Mouse (Mus musculus) monocyte, adult 5-6 weeks (primary cell): ENCODE measurements around the gene Cyp1a2. TPM values are rescaled to one million over a fixed set of nuclear protein-coding genes. Genes with fewer than 3 reads are reported as not detected.

Source experiments
- ATAC-seq: fragments of 153-309, 156-312 bp; replicated peaks from 2 replicates; pipeline ENCODE4 v1.8.0; 2017; ENCODE audit warnings: mild to moderate bottlenecking; ENCODE audit not compliant: low TSS enrichment, insufficient number of reproducible peaks, severe bottlenecking, poor library complexity, low FRiP score
- total RNA-seq: library from RNA; stranded (forward); fragments of 200-1000, 200-491, 200-594 nt; gene quantifications from 3 replicates; pipeline ENCODE4 v1.2.3, GENCODE M21; 2017

Gene Cyp1a2
- total RNA-seq, 1 experiment from 2014 or later: not detected

DNA sequence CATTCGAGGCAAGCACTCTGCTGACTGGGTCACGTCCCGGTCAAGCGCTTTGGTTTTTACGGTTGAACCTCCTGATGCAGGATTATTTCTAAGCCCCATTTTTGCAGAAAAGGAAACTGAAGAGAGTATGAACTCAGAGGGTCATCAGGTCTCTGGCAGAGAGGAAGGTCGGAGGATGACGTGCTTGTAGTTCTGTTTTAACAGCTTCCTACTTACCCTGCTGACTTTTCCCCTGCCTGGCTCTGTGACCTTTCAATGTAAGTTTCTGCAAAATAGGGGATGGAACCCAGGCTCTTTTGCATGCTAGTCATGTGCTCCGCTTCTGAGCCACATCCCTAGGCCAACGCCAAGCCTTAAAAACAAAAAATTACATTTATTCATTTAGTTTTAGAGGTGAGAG is 31.2 kb downstream of the Cyp1a2 start:
- ATAC-seq: peak; percentile 74

DNA sequence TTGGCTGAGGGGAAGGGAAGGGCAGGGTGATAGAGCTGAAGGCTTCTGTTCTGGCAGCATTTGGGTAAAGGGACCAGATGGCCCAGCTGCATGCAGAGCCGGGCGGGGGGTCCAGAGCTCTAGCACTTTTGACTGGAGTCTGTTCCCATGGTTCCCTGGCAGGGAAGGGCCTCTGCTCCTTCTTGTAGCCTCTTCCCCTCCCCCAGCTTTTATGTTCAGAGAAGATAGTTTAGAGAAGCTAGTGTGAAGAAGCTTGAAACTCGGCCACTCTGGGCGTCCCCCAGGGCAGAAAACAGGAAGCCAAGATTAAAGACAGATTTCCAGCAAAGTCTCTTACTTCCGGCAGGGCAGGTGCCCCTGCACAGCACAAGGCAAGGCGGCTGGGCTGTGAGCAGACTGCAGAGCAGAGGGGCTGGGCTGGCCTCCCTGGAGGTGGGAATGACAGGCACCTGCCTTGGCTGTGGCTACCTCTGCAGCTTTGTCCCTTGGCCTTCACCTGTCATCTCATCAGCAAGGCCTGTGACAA is 32.7 kb downstream of the Cyp1a2 start:
- ATAC-seq: peak; percentile 15

DNA sequence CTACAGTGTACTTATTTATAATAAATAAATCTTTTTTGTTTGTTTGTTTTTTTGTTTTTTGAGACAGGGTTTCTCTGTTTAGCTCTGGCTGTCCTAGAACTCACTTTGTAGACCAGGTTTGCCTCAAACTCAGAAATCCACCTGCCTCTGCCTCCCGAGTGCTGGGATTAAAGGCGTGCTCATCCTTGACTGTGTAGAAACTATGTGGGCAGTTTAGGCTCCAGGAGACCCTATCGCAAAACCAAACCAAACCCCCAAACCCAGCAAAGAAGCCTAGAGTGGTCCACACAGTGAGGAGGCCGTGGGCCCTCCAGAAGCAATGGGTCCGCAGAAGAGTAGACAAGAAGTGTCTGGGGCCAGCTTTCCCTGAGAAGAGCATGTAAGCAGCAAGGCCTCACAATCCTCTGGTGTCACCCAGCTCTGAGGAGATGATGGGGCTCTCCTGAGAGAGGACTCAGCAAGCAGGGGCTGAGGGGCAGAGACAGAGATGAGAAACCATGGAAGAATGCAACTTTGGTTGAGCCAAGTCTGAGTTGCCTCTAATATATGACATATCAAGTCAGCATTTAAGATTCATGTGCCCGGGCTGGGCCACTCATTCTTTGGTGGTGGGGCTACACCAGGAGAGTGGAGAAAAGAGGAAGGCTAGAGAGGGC is 33.2 kb downstream of the Cyp1a2 start:
- ATAC-seq: peak; percentile 38

DNA sequence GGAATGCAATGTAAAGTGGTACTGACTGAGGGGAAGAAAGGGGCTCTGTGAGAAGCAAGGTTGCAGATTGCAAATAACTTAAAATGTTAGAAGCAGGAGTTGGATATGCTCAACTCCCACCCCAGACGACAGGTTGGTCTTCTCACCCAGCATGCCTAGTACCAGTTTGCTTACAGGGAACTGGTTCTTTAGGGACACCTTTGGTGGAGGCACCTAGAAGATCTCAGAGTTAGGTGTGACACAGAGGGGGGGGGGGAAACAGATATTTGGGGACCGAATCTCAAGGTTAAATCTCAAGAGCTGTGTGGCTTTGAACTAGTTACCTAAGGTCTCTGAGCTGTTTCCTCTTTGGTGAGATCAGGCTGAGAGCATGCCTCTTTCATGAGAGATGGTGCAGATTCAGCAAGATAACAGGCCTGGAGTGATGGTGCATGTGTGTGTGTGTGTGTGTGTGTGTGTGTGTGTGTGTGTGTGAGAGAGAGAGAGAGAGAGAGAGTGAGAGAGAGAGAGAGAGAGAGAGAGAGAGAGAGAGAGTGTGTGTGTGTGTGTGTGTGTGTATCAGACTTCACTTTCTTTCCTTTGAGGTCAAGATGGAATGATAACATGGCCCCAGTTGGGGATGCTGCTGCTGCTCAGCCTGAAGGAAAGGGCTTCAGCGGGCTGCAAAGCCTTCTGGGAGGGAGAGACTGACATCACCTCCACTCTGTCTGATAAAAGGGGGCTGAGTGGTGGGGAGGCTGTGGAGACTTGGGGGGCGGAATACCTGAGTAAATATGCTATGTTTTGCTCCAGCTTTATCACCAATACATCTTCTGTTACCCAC is 36.0 kb downstream of the Cyp1a2 start:
- no peak for ATAC-seq

DNA sequence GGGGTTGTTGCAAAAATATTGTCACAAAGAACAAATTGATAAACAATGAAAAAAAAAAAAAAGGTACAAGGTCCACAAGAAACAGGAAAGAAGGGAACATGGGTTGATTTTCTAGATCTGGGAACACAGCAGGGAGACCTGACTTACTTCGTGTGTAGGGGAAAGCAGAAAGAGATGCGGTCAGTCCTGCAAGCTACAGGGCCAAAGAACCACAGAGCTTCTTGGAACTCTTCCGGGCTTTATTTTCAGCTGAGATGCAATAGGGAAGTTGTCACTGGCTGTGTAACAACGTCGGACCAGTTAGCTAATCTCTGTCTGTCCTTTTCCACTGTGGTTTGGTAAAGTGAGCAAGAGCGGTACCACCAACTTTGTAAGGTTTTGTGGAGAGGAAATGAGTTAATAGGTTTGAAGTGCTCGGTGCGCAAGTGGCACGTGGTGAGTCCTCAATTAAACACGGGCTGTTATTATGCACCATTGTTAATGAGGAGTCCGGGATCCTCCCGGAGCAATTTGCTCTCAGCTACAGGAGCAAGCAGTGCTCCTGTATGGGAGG is 36.9 kb downstream of the Cyp1a2 start:
- ATAC-seq: peak; percentile 42

DNA sequence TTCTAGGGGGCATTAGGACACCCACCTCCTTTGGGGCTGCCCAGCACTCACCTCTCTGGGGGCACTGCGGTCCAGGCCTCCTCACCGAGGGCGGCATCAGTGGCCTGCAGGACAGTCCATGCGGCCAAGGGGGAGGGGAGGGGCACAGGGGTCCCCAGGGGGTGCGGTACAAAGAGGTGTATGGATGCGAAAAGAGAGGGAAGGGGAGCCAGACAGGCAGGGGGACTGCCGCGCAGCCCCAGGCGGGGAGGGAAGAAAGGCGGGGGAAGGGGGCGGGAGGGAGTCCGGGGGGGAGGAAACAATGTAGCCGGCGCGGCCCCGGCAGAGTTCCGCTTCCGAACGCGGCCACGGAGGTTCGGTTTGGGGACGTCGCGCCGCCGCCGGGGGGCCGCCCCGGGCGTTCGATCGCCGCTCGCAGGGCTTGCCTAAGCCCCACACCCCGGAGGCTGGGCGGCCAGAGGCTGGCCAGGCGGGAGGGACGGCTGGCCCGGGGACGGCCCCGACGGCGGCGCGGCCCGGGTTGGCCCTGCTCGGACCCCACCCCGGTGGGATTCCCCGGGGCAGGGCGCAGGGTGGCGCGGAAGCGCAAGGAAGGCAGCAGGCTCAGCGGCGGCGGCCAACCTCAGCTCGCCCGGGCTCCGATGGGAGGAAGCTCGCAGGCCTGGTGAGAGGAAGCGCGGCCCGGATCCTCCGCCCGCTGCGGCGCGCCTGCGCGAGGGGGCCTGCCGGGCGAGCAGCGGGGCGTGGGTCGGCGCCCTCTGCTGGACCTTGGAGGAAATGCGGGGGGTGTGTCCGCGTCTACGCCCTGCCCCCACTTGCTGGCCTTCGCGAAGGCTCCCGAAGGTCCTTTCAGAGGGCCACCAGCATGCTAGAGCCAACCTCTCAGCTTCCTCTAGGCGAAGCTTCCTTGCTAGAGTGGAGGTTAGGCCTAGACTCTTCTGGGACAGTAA is 38.3 kb downstream of the Cyp1a2 start:
- peak; percentile 62 for ATAC-seq

DNA sequence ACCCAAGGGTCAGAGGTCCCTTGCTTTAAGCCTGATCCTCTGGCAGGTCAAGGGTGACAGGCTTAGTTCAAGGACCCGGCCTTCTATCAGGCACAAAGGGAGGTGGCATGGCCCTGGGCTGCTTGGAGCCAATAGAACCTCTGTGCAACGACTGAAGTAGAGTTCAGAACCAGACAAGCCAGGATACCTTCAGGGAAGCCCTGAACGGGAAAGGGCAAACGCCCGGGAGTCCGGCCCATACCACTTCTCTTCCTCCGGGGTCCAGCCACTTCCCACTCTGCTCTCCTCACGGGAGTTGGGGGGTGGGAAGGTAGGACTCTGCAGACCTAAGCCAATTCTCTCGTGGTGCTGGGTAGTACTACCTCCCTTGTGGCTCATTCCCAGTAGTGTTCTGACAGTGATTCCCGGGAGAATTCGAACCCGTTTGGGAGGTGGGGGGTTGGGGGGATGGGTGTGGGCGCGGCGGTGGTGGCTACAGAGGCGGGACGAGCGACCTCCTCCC is 39.0 kb downstream of the Cyp1a2 start:
- no peak for ATAC-seq

DNA sequence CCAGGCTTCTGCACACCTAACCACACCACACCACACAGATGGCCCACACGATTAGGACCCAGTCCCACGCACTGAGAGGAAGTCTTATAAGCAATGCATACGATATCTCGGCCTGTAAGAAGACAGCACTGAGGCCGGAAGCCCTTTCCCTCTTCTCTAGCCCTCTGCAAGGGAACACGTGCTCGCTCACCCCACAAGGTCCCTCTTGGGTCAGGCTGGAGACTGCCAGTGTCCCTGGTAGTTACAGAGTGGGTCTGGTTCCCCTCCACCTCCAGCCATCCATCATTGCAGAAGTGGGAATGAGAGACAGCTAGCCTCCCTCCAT is 39.7 kb downstream of the Cyp1a2 start:
- no peak for ATAC-seq

DNA sequence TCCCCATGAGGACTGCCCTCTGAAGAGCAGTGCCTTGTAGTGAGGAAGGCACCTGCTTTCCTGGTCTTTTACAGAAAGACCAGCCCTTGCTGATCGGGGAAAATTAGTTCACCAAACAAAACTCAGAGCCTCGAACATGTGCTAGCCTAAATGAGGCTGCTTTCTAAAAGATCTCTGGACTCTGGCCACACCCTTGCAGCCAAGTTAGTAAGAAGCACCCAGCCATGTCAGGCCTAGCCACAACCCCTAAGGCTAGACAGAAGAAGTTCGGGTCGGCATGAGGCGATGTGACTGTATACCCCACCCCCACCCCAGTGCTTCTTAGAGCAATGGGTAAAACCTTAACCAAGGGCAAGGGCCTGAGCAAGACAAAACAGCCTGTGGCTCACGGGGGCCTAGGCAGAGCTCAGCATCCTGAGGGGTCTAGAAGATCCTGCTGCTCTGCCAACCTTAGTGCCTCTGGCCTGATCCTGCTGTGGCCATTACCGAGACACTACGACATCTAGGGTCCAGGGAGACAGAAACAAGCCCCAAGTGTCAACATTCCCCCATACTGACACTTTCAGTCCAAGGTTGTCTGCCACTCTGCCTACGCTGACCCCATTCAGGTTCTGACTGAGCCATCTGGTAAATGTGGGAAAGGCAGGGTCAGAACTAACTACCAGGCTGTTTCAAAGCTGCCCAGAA is 40.2 kb downstream of the Cyp1a2 start:
- no peak for ATAC-seq

DNA sequence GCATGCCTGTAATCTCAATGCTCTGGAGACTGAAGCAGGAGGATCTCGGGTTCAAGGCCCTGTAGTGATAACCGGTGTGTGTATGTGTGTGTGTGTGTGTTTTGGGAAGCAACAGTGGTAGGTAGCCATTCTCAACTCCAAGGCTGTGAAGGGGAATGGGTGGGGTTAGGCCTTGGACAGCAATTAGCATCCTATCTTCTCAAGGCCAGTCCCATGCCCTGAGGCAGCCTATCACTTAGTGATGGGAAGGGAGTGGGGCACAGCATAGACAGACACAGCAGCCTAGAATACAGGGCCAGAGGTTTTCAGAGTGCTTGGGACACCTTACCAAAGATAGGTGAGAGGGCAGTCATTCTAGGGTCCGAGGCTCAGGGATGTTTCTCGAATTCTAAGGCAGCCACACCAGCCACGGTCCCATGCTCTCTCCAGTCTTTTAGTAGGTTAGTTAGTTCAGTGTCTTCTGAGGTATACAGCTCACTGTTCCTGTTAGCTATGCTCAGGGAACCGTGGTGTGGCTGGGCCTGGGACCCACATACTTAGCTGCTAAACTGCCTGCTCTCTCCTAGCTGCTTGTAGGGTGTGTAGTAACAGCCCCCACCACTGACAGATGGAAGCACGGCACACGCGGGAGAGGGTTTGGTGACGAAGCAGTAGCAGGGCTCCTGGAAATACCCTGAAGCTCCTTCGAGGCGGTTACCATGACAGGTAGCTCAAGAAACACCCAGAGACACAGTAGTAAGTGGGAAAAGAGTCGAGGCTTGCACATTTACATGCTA is 41.5 kb downstream of the Cyp1a2 start:
- no peak for ATAC-seq

DNA sequence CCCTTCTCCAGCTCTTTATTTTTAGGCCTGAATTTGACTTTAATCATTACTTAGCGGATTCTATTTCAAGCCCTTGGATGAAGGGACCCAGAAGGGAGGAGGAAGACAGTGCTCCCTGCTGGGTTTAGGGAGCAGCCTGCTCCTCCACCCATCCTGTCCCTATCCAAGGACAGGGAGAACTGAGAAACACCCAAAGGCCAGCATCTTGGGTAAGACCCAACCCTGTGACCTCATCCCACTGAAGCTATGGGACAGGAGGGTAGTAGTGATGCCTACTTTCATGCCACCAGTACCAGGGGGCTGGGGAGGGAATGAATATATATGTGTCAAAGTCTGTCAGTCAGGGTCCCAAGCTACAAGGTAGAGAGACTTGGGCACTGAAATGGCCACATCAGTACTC is 42.5 kb downstream of the Cyp1a2 start:
- ATAC-seq: no peak

DNA sequence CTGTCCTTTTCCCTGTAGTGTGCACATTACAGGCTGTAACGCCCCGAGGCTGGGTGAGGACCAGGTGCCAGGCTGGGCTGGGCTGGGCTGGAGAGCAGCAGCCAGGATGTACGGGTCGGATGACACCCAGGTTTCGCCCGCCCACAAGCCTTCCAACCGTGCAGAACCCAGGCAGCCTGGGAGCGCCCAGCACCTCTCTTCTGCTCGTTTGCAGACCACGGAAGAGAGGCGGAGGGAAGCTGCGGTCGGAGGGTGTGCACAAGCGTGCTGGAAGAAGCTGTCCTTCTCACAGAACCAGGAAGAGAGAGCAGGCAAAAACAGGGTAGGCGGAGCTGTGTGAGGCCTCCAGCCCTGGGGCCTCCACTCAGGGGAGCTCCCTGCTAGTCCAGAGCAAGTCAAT is 43.1 kb downstream of the Cyp1a2 start:
- ATAC-seq: peak; percentile 63

DNA sequence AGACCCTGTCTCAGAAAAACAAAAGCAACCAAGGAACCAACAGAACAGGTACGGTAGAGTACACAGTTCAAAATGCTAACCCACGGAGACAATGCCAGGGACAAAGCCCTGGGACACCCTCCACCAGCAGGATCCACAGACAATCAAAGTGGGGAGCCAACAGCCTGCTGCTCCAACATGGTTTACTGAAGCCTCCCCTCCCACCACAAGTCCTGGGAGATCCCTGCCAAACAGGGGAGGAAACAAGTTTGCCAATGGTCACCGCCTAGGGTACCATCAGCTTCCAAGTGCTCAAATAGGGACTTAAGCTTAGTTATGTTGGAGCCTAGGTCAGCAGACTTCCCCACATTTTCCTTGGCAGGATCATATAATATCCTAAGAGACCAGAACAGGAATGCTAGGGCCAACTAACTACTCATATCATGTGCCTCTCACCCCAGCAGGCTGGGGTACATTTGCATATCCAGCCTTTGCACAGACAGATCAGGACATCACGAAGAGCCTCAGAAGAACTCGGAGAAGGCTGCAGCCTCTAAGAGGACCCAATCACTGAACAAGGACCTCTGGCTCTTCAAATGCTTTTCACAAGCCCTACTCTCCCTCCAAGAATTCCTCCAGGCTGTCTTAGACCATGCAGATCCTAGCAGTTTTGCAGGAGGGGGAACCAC is 43.7 kb downstream of the Cyp1a2 start:
- ATAC-seq: no peak

DNA sequence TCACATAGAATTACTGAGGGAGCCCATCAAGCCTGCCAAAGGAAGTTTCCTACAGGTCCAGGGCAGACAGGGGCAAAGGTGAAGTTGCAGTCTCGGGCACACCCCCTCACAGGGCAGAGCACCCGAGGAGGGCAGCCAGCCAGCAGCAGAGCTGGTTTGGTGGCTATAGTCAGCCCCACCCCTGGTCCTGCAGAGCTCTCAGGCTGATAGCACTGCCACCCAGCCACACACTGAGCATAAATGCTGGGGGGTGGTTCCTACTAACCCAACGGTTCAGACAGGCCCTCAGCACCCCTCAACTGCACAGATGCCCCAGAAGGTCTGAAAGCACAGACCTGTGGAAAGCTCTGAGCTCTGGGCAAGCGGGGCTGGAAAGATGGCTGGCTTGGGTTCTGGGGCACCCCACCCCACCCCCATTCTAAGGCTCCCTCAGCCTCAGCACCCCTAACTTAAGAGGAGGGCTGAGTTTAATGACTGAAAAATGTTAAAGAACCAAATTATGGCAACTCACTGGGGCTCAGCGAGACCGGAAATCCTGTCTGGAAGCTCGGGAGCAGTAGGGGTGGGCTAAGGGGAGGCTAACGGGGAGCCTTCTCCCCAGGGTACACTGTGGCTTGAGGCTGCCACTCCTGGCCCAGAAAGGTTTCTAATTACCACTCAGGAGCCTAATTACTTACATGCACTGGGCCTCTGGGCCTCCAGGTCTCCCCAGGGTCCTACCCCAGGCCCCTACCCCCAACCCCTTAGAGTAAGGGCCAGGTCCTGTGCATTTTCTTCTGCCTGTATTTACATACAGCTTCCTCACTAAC is 44.6 kb downstream of the Cyp1a2 start:
- peak; percentile 50 for ATAC-seq

DNA sequence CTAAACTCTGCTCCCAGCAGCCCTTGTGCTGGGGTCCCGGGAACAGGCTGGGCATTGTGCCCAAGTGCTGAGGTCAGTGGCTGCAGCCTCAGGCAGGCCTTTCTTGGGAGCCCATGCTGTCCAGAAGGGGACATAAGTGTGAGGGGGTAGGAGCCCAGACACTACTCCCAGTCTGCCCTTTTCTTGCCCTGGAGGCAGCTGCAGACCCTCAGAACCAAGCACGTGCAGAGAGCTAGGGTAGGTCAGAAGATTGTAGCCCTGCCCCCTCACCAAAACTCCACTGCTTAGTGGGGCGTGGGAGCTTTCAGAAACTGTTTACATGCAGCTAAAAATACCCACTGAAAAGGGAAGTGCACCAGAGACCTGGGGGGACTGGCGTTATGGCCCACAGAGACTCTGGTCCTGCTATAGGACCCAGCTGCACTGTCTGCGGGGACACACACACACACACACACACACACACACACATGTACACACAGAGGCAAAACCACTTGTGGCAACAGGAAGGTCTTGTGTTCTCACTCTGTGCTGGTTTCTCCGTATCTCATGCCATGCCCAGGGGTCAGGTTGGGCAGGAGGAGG is 45.7 kb downstream of the Cyp1a2 start:
- ATAC-seq: peak; percentile 49

DNA sequence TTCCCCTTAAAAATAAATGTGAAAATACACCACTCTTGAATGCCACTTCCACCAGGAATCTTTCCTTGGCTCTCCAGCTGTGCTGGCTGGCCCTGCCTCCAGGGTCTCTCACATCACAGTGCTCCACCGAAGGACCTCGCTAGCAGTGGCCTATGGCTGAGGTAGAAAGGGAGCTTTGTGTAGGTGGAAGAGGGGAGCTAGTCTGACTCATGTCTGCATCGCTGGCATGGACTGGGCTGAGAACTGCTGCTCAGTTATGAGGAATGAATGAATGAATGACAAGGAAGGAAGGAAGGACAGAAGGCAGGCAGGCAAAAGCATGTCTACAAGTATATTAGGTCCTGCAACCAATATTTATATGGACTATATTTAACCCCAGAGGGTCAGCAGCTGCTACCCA is 46.2 kb downstream of the Cyp1a2 start:
- ATAC-seq: no peak
